Mouse (Mus musculus) gastrocnemius, postnatal 14 days (tissue): ENCODE measurements around the gene Shcbp1l. TPM values are rescaled to one million over a fixed set of nuclear protein-coding genes. Genes with fewer than 3 reads are reported as not detected.
A peak's percentile ranks its signal among the peaks of the same experiment; 100 is the strongest.
"Not testable (repeated sequence)": the region's sequence is repeated elsewhere in the genome, so short reads cannot be mapped to it uniquely, and the experiment has no call there.

ENCODE experiments used
- DNase-seq: peaks from one replicate; pipeline ENCODE4 v3.0.0; 2021; ENCODE audit warnings: mixed read lengths
- intact Hi-C: fragments of 180-260 bp; cut with DNase I; formaldehyde crosslinking; loops from one replicate; pipeline ENCODE4 v1.15.1; 2025; ENCODE audit warnings: low total_unique reads
- long read RNA-seq, 2 experiments: library from polyadenylated mRNA; stranded (forward); transcript quantifications; one replicate each; pipeline ENCODE4 v2.0.0; 2021
- total RNA-seq, 2 experiments: library from RNA; stranded (reverse); gene quantifications; 2 replicates each; pipeline ENCODE4 v1.2.3; 2021

The Shcbp1l gene
- total RNA-seq, result not detected
- long read RNA-seq, experiment 1, result 0 reads
- long read RNA-seq, experiment 2, result 0 reads

DNA sequence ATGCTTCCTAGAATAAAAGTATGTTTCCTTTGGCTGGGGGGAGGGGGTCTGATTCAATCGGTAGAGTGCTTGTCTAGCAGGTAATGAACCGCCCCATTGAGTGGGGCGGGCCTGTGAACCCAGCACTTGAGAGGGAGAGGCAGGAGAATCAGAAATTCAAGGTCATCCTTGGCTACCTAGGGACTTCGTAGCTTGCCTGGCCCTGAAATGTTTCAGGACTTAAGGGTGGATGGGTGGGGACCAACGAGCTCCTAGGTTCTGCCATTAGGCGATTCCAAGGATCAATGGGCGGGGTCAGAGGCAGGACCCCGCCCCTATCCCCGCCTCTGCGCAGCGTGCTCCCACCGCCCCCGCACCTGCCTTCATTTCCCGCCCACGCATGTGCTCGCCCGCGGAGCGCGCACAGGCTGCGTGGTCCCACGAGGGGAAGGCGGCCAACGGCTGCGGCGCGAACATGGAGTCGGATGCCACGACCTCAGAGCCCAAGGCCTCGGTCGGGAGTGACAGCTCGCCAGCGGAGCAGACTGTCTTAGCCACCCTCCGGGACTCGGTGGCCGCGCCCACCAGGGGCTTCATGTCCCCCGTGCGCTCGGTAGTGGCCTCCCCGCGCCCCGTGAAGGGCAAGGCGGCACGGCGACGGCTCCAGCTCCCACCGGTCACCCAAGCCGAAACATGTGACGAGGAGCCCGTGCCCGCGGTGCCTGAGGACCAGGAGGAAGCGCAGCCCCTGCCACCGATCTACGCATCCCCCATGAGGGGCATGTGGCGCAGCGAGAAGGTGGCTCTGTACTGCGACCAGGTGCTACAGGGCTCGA lies at the start of gene Shcbp1l:
Shcbp1l (plus strand) TSS at position 393 of the 815 bp plus-strand sequence.
- intact Hi-C loops, result no loop called here
- DNase-seq, result peak; percentile 57

- intact Hi-C loops, result no loop called here
- DNase-seq, result no peak
Observed at GRCm38 (mm10) chr1:153376446-153376845, 48.5 kb upstream of the Shcbp1l start.

GRCm38 (mm10) chr1:153378587-153378986 lies 46.4 kb upstream of the Shcbp1l start:
- intact Hi-C loops, result no loop called here
- no peak for DNase-seq

DNA sequence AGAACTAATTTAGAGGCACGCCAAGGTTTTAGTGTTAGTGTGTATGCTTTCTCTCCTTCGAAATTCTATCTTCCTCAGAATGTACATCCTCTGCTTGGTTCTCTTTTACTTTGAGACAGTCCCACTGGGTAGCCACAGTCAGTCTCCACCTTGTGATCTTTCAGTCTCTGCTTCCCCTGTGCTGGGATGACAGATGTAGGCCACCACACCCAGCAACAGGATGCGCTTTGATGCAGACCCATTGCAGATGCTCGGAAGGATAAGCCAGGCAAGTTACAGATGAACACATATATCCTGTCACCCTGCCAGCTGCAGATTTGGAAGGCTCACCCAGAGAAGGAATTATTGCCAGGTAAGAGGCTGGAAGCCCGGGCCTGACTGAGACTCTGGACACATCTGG lies 45.1 kb upstream of the Shcbp1l start:
- no peak for DNase-seq
- intact Hi-C loops, result loop anchor here (10.0 kb wide), 2 partner anchors 55 to 275 kb away; no protein-coding TSS in a partner anchor

GRCm38 (mm10) chr1:153380746-153381282 lies 44.1 kb upstream of the Shcbp1l start:
- intact Hi-C loops, result loop anchor here (10.0 kb wide), 2 partner anchors 56 to 276 kb away; no protein-coding TSS in a partner anchor

DNA sequence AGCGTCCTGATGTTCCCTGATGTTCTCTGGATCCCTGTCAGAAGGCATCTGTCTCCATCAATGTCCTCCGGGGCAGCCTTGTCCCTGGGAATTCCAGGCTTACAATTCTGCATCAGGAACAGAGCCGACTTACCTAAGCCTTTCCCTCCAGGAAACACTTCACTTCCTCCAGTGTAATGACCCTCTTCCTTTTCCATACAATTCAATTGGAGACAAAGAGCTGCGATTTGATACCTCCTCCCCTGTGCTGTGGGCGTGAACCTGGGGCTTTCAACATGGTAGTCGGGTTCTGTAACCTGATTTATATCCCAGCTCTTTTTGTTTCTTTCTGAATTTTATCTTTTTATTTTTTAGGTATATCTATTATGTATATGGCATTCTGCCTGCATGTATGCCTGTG lies 39.9 kb upstream of the Shcbp1l start:
- intact Hi-C loops, result loop anchor here (10.0 kb wide), 2 partner anchors 60 to 280 kb away; no protein-coding TSS in a partner anchor
- DNase-seq, result no peak

More at GRCm38 (mm10) chr1:153380746-153381282, 44.1 kb upstream of the Shcbp1l start:
- DNase-seq, result no peak

- intact Hi-C loops, result loop anchor here (10.0 kb wide), 2 partner anchors 61 to 281 kb away; no protein-coding TSS in a partner anchor
Observed at GRCm38 (mm10) chr1:153385661-153386060, 39.3 kb upstream of the Shcbp1l start.

DNA sequence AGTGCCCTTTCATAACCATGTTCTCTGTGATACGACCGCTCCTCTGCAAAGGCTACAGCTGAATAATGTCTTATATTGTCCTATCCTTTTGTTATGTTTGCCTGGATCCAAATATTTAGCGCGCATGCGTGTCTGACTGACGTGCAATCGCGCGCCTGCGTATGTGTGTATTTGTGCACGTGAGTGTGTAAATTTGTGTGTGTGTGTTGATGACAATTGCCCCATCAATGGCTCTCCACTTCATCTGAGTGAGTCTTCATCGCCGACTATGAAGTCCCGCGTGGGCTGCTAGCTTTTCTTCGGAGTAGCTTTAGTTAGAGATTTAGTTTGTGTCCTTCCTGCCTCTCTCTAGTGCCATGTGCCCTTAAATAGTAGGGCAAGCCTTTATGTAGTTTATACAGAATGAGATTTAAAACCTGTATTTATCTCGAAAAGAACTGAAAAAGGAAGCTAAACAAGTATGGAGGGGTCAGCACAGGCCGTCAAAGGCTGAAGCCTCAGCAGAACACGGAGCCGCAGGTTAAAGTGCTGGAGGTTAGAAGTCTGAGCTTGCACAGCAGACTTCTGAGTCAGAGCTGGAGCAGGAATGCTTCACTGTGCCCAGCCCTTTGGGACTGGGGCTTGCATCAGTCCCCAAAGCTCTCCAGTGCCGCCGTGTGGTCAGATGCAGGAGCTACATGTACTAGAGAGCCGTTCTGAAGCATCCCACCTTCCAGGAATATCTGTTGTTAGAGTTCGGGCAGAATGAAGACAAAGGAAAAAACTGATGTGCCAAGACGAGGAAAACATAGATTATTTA lies 38.5 kb upstream of the Shcbp1l start:
- DNase-seq, result peak; percentile 84

More at GRCm38 (mm10) chr1:153385661-153386060, 39.3 kb upstream of the Shcbp1l start:
- DNase-seq, result not testable (repeated sequence)

GRCm38 (mm10) chr1:153395706-153396105 lies 29.3 kb upstream of the Shcbp1l start:
- intact Hi-C loops, DNase-seq: not testable (repeated sequence)

More for the DNA sequence above, 38.5 kb upstream of the Shcbp1l start:
- intact Hi-C loops, result loop anchor here (10.0 kb wide), 2 partner anchors 62 to 282 kb away; no protein-coding TSS in a partner anchor

- DNase-seq, result peak; percentile 74
- intact Hi-C loops, result no loop called here
Observed at GRCm38 (mm10) chr1:153401765-153402164, 23.2 kb upstream of the Shcbp1l start.

GRCm38 (mm10) chr1:153407641-153408040 lies 17.3 kb upstream of the Shcbp1l start:
- intact Hi-C loops, DNase-seq: not testable (repeated sequence)

GRCm38 (mm10) chr1:153408296-153408695 lies 16.7 kb upstream of the Shcbp1l start:
- DNase-seq, intact Hi-C loops: not testable (repeated sequence)

- intact Hi-C loops, result not testable (repeated sequence)
Observed at GRCm38 (mm10) chr1:153410915-153411314, 14.0 kb upstream of the Shcbp1l start.

GRCm38 (mm10) chr1:153411723-153412122 lies 13.2 kb upstream of the Shcbp1l start:
- intact Hi-C loops, result no loop called here
- DNase-seq, result no peak

More at GRCm38 (mm10) chr1:153410915-153411314, 14.0 kb upstream of the Shcbp1l start:
- DNase-seq, result not testable (repeated sequence)

GRCm38 (mm10) chr1:153412663-153413396 lies 12.1 kb upstream of the Shcbp1l start:
- intact Hi-C loops, DNase-seq: not testable (repeated sequence)

DNA sequence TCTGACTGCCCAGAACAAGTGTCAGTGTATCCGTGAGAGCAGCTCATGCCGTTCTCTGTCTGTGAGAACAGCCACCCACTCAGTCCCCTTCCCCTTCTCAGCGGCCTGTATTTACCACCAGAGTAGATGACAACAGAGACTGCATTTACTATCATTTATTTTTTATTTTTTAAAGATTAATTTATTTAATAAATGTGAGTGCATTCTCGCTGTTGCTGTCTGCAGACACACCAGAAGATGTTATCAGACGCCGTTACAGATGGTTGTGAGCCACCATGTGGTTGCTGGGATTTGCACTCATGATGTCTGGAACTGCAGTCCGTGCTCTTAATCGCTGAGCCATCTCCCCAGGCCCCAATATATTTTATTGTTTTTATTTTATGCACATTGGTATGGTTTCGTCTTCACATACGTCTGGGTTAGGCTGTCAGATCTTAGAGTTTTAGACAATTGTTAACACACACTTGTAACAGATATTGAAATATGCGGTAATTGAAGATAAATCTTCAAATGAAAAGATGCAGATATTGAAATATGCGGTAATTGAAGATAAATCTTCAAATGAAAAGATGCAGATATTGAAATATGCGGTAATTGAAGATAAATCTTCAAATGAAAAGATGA lies 11.5 kb upstream of the Shcbp1l start:
- DNase-seq, intact Hi-C loops: not testable (repeated sequence)

GRCm38 (mm10) chr1:153414114-153414723 lies 10.7 kb upstream of the Shcbp1l start:
- intact Hi-C loops, result not testable (repeated sequence)
- DNase-seq, result peak; percentile 62

DNA sequence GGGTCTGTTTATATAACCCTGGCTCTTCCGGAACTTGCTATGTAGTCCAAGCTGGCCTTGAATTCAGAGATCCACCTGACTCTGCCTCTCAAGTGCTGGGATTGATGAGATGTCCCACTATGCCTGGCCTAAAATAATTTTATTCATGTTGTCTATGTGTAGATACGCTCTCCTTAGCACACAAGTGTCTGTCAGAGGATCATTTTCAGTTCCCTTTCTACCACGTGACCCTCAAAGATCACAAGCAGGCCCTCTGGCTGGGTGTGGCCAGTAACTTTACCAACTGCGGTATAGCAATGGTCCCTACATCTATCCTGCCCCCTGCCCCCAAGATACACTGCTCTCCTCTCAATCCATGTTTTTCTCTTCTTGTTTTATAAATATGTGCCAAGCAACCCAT lies 10.0 kb upstream of the Shcbp1l start:
- peak; percentile 35 for DNase-seq
- intact Hi-C loops, result no loop called here
